Mouse (Mus musculus): ENCODE results near the gene Mdm2.
"Not testable (repeated sequence)": the region's sequence is repeated elsewhere in the genome, so short reads cannot be mapped to it uniquely, and the experiment has no call there.

Mdm2 gene

DNA sequence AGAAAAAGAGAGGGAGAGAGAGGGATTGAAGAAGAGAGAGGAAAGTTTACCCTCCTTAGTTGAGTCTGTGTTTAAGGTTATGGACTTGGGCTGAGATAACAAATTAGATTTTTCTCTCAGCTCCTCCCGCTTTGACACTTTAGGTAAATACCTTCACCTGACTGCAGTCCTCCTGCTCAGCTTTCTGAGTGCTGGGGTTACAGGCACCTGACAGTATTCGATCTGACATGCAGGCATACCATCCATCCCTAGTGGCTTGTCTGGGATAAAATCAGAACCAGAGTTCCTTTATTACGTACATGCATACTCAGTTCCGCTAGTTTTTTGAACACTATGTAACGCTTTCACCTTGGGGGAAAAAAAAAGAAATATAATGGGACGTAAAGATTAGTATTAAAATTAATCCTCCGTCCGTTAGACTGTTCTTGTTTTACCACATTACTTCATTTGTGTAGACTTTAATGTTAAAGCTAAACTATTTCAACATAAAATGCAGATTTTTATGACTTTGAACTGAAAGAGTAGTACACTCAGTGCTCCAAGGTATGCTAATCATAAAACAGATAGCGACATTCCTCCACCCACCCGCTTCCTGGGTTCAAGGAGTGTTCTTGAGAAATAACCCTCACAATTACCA is 38.6 kb upstream of the Mdm2 start:
- no peak for DNase-seq (ENCODE audit: low read depth, low spot score)

DNA sequence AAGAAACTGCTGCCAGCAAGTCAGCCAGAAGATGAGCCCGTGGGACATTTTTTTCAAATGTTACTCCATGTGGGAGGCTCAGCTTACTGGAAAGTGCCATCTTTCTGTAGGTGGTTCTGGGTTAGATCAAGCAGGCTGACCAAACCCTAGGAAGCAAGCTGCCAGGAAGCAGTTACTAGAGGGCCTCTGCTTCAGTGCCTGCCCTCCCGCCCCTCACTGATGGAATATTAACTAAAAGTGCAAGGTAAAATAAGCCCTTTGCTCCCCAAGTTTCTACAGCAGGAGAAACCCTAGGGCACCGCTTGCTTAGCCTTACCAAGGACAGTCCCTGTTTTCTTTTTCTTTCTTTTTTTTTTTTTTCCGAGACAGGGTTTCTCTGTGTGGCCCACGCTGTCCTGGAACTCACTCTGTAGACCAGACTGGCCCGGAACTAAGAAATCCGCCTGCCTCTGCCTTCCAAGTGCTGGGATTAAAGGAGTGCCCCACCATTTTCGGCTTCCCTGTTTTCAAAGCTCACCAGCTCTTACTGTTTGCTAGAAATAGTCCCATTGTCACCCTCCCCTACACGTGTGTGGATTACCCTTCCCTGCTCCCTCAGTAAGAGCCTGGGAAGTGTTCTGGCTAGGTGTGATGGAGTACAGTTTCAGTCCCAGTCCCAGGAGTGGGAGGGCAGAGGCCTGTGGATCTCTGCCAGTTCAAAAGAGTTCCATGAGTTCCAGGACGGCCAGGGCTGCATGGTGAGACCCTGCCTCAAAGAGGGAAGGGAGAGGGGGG is 37.9 kb upstream of the Mdm2 start:
- no peak for DNase-seq (ENCODE audit: low read depth, low spot score)

DNA sequence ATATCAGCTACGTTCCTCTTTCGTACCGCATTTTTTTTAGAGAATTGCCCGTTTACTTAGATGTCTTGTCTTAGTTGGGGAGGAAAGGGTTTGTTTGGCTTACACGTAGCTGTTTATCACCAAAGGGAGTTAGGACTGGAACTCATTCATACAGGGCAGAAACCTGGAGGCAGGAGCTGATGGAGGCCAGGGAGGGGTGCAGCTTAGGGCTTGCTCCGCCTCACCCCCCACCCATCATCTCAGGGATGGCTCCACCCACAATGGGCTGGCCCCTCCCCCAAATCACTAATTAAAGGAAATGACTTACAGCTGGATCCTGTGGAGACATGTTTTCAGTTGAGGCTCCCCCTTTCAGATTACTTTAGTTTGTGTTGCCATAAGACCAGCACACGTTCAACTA is 37.2 kb upstream of the Mdm2 start:
- DNase-seq (ENCODE audit: low read depth, low spot score): no peak

DNA sequence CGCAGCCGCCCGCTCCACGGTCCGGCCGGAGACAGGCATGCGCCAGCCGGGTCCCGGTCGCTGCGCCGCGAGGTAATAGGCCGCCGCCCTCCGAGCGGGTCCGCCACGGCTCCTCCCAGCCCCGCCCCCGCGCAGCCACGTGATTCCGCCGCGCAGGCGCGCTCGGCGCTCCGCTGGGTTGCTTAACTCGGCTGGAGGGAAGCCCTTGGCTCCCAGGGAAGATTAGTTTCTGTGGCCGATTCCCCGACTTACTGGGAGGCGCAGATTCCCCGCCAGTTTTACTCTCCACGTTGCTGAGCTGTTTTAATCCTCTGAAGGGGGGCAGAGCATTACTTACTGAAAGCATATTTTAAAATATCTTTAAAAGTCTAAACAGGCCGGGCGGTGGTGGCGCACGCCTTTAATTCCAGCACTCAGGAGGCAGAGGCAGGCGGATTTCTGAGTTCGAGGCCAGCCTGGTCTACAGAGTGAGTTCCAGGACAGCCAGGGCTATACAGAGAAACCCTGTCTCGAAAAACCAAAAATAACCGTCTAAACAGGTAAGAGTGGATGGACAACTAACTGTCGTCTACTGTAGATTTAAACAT is 35.8 kb upstream of the Mdm2 start, which contains the start of gene Slc35e3:
TSS of gene Slc35e3 (minus strand) at position 69 of the 587 bp plus-strand sequence.
- DNase-seq (ENCODE audit: low read depth, low spot score): peak; percentile 94

DNA sequence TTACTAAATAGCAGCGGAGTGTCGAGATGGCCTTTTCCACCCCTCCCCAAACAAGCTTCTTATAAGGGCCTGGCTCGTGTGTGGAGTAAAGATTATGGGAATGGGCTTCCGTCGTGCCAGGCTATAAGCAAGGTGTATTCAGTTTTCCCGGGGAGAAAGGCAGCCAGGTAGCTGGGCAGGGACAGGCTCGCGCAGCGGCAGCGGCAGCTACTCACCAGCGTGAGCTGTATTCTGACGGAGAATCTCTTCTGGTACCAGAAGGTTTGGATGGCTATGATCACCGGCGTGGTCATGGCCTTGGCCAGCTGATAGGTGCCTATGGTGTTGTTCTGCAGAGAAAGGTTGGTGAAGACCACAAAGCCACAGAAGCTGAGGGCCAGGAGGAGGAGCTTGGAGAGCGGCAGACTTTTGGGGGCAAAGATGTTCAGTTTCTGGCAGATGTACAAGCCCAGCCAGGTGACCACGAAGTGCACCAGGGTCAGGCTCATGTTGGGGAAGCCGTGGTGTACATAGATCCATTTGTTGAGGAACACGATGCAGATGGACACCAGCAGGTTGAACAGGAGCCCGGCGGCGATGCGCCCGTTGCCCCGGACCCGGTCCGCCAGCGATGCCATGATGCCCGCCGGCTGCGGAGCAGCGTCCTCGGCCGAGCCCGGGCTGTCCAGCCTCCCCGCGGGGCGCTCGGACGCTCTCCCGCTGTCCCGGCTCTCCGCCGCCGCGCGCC is 35.2 kb upstream of the Mdm2 start:
- not testable (repeated sequence) for DNase-seq (ENCODE audit: low read depth, low spot score)

DNA sequence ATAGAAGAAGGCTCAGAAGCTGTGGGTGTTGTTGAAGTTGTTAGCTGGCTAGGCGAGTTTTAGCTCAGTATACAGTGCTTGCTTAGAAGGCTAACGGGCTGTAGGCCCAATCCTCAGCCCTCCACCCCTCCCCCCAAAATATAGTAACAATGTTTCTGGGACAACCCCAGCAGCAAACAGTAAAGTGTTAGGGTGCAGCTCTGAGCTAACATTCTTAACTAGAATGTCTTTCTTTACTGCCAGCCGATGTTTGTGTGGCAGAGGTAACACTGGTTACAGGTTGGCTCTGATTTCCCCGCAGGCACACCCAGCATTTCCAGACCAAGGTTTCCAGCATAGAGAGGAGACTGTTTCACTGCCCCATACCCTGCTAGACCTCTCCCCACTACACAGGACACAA is 33.4 kb upstream of the Mdm2 start:
- DNase-seq (ENCODE audit: low read depth, low spot score): no peak

DNA sequence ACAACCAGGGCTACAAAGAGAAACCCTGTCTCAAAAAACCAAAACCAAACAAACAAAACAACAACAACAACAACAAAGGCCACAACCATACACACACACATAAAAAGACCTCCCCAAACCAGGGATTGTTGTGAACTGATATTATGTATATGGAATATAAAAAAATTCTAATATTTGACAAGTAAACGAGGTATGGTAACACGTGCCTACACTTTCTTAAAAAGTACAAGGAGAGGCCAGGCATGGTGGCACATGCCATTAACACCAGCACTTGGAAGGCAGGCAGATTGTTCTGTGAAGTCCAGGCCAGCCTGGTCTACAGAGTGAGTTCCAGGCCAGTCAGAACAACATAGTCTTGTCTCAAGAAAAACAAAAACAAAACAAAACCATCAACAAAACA is 32.6 kb upstream of the Mdm2 start:
- DNase-seq (ENCODE audit: low read depth, low spot score): no peak

DNA sequence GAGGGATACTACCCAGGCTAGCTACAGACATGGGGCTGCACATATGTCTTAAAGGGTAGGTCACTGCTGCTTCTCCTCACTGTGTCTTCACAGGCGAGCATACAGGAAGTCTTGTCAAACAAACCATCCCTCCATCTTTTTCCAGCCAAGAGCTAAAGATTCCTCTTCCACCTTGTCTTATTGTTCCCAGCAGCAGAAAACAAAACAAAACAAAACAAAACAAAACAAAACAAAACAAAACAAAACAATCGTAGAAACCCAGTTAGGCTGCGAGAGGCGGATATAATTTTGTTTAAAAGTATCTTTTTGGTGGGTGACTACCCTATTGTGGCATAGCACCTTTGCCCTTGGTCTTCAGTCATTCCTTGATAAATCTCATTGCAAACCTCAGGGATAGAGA is 32.1 kb upstream of the Mdm2 start:
- DNase-seq (ENCODE audit: low read depth, low spot score): no peak

DNA sequence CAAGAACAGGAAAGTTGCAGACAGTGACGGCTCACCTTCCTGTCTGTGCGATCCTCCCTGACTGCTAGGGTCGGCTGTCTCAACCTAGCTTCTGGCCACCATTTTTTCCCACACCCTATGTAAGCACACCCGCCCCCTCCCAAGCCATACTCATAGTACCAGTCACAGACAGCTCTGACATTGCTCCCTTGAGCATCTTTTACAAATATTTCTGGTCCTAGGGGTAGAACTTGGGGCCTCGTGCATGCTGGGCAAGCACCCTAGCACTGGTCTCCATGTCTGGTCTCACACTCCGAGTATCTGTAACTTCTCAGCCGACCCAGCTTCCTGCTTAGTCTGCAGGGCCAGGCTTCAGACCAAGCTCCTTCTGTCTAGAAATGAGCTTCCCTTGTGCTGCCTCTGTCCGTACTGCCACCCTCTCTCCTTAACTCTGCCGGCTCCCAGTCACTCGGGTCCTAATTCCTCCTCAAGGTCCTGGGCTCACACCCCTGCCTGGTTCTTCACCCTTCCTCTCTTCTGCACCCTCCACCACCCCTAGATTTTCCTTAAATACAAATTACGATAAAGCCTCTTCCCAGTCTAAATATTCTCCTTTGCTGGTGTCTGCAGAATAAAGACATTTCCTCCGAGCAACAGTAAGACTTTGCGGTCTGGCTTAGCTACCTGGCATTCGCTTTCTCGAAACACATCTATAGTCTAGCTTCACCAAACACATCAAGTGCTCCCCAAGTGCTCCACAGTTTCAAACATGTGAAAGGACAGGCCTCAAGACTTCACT is 31.3 kb upstream of the Mdm2 start:
- no peak for DNase-seq (ENCODE audit: low read depth, low spot score)

DNA sequence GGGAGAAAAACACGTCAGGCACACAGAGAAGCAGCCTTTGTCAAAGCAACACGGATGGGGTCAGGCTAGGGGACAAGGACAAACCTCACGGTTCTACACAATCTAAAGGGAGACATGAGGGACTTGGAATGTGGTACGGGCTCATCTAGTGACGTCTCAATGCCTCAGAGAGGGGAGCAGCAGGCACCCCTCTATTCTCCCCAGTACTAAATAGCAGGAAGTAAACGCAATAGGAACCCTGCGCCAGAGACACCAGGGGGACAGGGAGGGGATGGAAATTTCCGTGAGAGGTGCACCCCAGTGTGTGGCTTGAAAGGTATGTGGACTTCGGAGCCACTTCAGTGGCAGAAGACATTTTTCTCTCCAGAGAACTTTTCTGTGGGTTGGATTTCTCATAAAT is 30.4 kb upstream of the Mdm2 start:
- no peak for DNase-seq (ENCODE audit: low read depth, low spot score)

DNA sequence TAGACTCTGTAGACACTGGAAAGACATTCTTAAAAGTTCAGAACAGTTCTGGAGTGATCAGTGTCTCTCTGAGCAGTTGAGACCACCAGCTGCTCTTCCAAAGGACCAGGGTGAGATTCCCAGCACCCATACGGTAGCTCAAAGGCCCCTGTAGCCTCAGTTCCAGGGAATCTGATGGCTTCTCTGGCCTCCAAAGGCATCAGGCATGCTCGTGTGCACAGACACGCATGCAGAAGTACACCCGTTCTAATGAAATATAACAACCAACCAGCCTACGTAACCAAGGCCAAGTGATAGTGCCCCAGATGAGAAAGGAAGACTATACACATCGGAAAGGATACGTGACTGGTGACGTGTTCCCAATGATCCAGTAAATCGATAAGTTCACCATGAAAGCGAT is 29.6 kb upstream of the Mdm2 start:
- no peak for DNase-seq (ENCODE audit: low read depth, low spot score)

DNA sequence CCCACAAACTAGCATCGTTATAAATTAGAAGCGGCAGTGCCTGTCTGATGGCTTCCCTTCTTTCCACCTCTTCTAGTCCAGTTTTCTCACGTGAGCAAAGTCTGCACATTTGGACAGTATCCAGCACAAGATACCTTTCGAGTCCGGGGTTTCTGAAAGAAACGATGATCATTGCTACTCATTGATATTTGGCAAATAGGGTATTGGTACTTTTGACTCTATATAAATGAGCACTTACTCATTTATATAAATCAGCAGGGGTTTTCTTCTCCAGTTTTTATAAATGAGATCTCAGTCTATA is 29.0 kb upstream of the Mdm2 start:
- DNase-seq (ENCODE audit: low read depth, low spot score): no peak

DNA sequence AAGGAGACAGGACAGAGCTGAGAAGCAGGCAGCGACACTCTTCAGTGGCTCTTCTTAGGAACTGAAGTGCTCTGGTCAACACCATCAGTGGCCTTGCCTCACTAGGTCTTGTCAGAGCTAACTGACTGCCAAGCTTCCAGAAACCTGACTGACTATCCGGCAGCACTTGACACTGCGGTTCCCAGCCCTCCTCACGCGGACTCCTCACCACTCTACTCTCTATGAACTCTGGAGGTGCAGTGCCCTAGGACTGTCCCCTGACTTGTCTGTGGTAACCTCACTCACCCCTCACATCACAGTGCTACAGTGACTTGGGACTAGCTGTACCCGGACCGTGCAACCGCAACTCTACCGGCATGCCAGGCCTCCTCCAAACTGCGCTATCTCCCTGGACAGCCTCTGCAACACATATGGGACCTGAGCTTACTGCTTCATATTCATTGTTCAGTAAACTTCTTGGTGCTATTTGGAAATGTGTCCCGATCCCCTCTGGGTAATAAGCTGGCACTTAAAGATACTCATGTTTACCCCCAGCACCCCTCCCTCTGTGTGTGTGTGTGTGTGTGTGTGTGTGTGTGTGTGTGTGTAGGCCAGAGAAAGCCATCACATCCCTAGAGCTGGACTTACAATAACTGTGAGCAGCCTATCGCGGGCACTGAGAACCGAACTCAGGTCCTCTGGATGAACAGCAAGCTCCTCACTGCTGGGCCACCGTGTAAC is 28.5 kb upstream of the Mdm2 start:
- no peak for DNase-seq (ENCODE audit: low read depth, low spot score)

DNA sequence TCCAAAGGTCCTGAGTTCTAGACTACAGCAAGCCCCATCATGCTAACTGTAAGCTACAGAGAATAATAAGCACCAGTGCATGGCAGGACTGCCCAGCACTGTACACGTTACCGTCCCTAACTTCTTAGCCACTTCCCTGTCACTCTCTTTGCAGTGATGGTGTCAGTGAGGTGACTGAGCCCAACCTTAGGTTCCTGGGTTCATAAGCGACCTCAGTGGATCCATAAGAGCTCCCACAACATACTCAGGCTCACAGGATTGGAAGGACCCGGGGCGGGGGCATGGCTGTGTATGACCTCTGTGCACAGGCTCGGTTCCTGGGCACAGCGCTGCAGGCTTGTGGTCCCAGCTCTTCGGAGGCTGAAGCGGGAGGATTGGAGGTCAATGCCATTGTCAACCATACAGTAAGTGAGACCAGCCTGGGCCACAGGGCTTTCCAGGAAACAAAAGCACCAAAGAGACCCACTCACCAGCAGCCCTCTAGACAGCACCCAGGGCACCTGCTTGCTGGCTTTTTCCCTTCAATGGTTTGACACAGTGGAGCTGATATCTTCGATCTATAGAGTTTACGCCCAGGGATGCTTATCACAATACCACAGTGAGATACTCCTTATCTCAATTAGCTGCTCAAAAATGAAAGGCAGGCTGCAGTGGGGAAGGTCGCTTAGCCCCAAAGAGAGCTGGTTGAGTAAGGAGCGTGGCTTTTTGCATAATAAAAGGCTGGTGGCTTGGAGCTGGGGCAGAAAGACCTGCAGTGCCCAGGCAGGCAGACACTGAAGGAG is 27.8 kb upstream of the Mdm2 start:
- no peak for DNase-seq (ENCODE audit: low read depth, low spot score)

DNA sequence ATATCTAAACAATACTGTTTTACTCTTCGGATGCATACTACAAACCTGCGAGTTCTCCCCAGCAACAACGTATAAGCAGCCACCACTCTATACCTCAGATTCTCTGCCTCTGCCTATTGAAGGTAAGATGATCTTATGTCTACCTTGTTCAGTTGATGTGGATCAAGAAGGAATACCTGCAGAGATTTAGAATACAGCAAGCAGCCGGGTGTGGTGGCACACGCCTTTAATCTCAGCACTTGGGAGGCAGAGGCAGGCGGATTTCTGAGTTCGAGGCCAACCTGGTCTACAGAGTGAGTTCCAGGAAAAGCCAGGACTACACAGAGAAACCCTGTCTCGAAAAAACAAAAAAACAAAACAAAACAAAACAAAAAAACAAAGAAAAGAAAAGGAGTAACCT is 26.9 kb upstream of the Mdm2 start:
- DNase-seq (ENCODE audit: low read depth, low spot score): not testable (repeated sequence)

DNA sequence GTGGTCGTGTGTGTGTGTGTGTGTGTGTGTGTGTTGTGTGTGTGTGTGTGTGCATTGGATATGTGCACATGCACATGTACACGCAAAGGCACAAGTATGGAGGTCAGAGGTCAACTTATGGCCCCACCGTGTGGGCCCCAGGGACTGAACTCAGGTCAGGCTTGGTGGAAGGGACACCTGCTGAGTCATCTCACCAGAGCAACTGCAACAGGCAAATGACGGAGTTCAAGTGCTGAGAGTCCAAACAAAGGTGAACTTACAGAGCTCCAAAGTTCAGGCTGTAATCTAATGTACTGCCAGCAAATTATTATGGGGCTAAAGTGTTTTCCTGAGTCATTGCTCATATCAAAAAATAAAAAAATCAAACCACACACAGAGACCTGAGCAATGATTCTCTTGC is 26.5 kb upstream of the Mdm2 start:
- no peak for DNase-seq (ENCODE audit: low read depth, low spot score)

DNA sequence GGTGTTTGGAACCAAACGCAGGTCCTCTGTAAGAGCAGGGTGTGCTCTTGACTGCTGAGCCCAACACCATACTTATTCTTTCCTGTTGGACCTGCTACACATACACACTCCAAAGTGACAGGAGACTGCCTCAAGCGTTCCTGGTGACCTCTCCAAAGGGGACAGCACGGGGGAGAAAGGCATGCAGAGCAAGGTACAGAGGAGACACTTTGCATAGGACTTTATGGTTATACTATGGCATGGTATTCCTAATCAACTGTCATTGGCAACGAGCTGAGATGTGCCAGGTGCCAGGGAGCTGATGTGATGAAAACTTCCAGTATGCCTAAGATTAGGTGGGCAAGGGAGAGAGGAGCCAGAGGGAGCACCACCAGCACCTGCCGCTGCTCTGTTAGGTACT is 26.0 kb upstream of the Mdm2 start:
- DNase-seq (ENCODE audit: low read depth, low spot score): no peak

DNA sequence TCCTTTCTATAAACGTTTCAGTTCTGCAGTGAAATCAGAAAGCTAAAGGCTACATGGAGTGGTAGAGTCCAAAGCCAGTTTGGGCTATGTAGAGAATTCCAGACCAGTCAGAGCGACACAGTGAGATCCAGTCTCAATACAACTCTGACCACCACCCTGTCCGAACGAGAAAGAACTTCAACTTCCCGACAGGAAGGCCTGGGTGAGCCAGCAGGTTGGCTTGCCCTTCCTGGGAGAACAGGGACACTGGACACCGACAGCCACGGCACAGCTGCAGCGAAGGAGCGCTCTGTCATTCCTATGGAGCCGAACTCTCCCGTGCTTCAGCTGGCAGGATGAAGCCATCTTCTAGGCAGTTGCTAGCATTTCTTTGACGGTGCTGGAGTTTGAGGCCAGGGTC is 24.8 kb upstream of the Mdm2 start:
- DNase-seq (ENCODE audit: low read depth, low spot score): not testable (repeated sequence)

DNA sequence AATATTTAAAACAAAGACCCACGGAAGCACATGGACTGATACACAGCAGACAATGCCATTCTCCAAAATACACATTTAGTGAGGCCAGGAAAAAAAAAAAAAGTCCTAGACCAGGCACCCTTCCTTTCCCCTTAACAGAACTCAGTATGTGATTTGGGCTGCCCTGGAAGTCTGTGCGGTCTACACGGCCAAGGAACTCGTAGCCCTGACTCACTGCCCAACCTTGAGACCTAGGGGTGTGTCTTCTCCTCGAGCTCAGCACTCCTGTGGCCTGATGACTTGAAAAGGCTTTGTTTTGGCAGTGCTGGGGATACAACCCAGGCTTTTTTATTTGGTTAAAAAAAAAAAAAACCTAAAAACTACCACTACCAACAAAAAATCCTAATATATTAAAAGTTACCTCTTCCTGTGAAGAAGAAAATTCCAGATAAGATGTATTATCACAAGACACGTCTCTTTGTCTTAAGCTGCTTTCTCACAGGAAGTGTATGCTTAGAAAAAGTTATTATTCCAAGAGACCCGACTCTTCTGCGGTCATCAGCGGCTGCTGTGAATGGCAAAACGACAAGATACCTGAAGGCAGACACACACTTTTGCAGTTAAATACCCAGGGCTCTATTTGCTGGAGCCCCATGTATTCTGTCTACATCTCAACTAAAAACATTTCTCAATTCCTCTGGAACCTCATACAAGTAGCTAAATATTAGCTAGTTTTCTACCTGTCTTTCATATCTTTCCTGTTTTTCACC is 23.7 kb upstream of the Mdm2 start:
- not testable (repeated sequence) for DNase-seq (ENCODE audit: low read depth, low spot score)

DNA sequence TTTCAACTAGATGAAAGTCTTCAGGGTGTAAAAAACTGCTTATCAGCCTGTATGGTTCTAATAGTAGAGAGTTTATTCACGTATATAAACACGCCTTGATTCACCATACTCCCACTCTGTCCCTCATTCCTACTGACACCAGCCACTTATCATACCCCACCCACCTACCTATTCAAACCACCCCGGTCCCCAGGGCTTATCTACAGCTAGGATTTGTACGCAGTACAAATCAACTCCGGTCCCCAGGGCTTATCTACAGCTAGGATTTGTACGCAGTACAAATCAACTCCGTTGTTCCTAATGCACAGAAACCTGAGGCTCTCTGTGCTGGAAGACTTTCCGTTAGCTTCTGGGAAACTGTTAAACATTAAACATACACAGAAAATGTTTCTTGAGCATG is 23.1 kb upstream of the Mdm2 start:
- not testable (repeated sequence) for DNase-seq (ENCODE audit: low read depth, low spot score)

Measured in ES-CJ7 (cell line).